Mouse (Mus musculus) gastrocnemius, postnatal 4 days (tissue): Measurements from ENCODE around the gene Hsd17b6. TPM values are rescaled to one million over a fixed set of nuclear protein-coding genes. Genes with fewer than 3 reads are reported as not detected.
"Not testable (repeated sequence)": the region's sequence is repeated elsewhere in the genome, so short reads cannot be mapped to it uniquely, and the experiment has no call there.

Source experiments
- DNase-seq, 2 experiments: peaks; one replicate each; pipeline ENCODE4 v3.0.0; 2021 to 2022; ENCODE audit warnings: low spot score in 2 of 2, mixed read lengths in 2 of 2
- long read RNA-seq, 2 experiments: library from polyadenylated mRNA; stranded (forward); transcript quantifications; one replicate each; pipeline ENCODE4 v2.0.0; 2021
- total RNA-seq, 2 experiments: library from RNA; stranded (reverse); gene quantifications; 2 replicates each; pipeline ENCODE4 v1.2.3; 2021

The Hsd17b6 gene
- total RNA-seq = under 1 TPM in 1 of 2 experiments, not detected in 1; 0.44 TPM
- long read RNA-seq, experiment 1 = 0 reads
- long read RNA-seq, experiment 2 = 0 reads

DNA sequence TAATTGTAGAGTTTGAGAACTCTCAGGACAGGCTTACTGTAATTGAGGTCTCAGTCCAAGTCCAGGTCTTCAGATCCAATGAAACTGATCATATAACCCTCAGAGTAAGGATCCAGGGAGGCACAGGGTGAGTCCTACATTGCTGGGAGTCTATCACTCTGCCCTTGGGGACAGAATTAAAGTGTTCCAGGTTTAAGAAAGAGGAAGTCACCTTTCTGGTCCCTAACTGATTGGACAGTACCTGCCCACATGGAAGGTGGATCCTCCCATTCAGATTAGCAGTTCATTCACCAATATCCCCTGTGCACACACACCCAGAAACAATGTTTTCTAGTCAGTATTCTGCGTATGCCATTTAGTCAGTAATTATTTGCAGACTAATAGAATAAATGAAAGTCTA, at the start of gene Hsd17b6:
Hsd17b6 (minus strand) TSS at position 166 of the 400 bp plus-strand sequence.
- no peak for DNase-seq

DNA sequence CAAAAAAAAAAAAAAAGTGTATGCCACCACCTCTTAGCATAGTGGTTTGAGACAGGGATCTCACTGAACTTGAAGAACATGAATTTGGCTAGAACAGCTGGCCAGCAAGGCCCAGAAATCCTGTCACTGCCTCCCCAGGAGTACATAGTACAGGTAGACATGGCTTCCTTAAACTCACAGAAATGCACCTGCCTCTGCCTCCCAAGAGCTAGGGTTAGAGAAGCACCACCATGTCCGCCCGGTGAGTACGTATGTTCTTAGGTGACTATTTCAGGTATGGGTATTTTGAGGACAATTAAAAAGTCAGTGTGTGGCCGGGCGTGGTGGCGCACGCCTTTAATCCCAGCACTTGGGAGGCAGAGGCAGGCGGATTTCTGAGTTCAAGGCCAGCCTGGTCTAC, 45.6 kb upstream of the Hsd17b6 start:
- no peak for DNase-seq

DNA sequence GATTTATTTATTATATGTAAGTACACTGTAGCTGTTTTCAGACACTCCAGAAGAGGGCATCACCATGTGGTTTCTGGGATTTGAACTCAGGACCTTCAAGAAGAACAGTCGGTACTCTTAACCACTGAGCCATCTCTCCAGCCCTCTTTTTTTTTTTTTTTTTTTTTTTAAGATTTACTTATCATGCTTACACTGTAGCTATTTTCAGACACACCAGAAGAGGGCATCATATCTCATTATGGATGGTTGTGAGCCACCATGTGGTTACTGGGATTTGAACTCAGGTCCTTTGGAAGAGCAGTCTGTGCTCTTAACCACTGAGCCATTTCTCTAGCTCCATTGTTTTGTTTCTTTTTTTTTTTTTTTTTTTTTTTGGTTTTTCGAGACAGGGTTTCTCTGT, 44.7 kb upstream of the Hsd17b6 start:
- not testable (repeated sequence) for DNase-seq

DNA sequence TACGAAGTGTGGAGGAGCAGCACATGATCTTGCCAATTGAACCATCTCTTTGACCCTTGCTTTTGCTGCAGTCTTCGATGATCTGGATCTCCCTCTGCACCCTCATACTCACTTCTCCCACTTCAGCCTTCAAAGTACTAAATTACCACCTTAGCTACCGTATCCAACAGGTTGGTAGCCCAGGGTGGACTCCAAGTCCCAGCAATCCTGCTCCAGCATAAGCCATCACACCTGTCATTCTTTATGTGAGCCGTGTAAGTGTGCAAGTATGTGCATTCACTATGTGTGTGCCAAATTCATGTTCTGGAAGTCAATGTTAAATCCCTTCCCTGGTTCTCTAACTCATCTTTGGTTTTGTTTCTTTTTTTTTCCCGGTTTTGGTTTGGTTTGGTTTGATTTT, 44.2 kb upstream of the Hsd17b6 start:
- no peak for DNase-seq

DNA sequence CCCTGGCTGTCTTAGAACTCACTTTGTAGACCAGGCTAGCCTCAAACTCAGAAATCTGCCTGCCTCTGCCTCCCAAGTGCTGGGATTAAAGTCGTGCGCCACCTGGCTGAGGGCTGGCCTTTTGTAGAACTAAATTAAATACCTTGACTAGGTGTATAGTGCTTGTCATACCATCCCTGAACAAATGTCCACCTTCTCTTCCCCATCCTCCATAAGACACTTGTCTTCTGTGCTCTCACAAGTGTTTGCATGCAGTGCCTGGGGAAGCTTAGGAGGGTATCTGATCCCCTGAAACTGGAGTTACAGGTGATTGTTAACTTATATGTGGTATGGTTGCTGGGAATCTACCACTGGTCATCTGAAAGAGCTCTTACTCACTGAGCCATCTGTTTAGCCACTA, 42.9 kb upstream of the Hsd17b6 start:
- no peak for DNase-seq

DNA sequence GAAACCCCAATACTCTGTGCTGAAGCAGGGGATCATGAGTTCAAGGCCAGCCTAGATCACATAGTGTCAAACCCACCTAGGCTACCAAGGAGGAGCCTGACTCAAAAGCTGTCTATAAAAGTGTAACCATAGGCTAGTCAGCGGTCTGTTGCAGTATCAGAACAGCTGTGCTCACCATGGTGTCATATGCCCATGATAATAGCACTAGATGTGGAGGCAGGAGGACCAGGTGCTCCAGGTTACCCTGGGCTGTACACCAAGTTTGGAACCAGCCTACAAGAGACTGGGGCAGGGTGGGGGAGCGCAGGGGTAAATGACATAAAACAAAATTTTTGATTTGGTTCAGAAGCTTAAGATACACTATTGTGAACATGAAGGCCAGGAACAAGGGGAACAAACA, 42.3 kb upstream of the Hsd17b6 start:
- no peak for DNase-seq

DNA sequence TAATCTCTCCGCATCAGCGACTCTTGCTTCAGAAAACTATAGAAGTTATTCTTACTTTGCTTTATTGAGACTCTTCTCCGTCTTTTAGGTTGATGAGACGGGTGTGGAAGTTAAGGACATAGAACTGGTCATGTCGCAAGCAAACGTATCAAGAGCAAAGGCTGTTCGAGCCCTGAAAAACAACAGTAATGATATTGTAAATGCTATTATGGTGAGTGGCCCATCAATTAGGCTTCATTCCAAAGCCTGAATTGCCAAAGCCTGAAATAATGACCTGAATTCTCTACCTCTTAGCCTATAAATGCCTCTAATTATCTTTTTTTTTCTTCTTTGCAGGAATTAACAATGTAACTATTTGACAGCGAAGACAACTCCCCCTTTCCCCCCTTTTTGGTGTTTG, 40.7 kb upstream of the Hsd17b6 start:
- DNase-seq = no peak

DNA sequence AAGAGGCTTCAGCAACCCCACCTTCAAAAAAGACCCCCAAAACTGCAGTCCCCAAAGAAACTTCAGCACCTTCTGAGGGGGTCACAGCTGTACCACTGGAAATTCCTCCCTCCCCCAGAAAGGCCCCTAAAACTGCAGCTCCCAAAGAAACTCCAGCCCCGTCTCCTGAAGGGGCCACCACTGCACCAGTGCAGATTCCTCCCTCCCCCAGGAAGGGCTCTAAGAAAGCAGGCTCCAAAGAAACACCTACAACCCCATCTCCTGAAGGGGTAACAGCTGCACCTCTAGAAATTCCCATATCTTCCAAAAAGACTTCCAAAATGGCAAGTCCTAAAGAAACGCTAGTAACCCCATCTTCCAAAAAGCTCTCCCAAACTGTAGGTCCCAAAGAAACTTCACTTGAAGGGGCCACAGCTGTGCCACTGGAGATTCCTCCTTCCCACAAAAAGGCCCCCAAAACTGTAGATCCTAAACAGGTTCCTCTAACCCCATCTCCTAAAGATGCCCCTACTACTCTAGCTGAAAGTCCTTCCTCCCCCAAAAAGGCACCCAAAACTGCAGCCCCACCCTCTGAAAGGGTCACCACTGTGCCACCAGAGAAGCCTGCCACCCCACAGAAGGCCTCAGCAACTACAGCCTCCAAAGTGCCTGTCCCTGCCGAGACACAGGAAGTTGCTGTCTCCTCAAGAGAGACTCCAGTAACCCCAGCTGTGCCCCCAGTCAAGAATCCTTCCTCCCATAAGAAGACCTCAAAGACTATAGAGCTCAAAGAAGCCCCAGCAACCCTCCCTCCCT, 35.8 kb upstream of the Hsd17b6 start:
- no peak for DNase-seq

DNA sequence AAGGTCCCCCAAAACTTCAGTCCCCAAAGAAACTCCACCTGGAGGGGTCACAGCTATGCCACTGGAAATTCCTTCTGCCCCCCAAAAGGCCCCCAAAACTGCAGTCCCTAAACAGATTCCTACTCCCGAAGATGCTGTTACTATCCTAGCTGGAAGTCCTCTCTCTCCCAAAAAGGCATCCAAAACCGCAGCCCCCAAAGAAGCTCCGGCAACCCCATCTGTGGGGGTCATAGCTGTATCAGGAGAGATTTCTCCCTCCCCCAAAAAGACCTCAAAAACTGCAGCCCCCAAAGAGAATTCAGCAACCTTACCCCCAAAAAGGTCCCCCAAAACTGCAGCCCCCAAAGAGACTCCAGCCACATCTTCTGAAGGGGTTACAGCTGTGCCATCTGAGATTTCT, 35.1 kb upstream of the Hsd17b6 start:
- DNase-seq = no peak

DNA sequence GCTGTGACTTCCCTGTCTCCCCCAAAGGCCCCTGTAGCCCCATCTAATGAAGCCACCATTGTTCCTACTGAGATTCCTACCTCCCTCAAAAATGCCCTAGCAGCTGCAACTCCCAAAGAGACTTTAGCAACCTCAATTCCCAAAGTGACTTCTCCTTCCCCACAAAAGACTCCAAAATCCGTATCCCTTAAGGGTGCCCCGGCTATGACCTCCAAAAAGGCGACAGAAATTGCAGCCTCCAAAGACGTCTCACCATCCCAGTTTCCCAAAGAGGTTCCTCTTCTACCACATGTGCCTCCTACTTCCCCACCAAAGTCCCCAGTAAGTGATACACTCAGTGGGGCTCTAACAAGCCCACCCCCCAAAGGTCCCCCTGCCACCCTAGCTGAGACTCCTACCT, 34.2 kb upstream of the Hsd17b6 start:
- DNase-seq = no peak

DNA sequence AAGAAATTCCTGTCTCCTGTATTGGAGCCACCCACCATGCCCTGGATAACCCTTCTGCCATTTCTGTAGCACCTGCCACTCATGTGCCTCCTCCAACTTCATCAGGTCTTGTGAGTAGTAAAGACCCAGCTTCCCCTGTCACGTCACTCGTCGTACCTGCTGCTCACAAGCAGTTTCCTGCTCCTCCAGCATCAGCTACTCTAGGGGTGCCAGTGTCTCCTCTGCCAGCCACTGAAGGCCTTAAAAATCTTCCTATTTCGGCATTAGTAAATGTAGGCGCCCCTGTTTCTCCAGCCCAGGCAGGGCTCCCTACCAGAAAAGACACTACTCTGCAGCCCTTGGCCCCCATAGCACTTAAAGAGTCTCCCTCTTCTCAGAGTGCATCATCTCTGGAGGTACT, 32.9 kb upstream of the Hsd17b6 start:
- no peak for DNase-seq

DNA sequence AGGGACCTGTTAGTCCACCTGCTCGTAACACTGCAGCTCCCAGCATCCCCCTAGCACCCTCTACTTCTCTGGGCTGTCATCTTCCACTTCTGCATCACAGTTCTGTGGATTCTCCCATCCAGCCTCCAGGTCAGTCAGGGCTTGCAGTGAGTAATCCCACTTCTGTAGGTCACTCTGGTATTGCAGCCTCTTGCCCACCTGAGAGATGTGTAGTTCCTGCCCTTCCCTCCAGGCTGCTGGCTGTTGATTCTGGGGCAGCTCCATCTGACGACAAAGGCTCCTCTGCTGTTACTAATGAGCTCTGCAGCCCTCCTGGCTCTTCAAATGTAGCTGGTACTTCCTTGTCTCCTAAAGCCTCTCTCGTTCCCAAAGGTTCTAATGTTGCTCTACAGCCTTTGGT, 32.4 kb upstream of the Hsd17b6 start:
- DNase-seq = no peak

DNA sequence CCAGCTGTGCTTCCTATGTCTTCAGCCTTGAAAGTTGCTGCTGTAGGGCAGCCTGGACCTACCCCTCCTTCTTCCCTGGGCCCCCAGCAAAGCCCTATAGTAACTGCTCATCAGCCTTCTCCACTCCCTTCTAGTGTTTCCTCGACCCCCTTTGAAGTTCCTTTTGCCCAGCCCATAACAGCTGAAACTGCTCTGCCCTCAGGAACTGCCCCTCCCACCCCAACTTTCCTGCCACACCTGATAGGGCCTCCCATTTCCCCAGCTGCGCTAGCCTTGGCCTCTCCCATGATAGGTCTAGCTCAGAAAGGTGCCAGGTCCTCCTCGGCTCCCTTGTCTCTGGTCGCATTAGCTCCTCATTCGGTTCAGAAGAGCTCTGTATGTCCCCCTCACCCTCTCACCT, 31.8 kb upstream of the Hsd17b6 start:
- no peak for DNase-seq

DNA sequence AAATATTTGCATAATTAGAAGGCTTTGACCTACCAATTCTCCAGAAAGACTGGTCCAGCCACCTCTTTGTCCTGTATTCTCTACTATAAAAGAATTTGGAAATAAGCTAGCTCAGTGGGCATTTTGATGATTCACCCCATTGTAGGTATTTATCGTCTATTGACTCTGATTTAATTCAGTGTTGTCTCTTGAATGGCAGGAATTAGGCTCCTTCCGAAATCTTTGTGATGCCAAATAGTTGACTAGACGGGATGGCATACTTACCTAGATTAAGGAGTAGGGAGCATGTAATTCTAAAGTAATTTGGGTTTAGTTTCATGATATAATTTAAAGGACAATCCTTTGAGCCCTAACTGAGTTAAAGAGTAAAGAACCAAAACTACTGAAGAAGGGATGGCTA, 30.5 kb upstream of the Hsd17b6 start:
- no peak for DNase-seq

DNA sequence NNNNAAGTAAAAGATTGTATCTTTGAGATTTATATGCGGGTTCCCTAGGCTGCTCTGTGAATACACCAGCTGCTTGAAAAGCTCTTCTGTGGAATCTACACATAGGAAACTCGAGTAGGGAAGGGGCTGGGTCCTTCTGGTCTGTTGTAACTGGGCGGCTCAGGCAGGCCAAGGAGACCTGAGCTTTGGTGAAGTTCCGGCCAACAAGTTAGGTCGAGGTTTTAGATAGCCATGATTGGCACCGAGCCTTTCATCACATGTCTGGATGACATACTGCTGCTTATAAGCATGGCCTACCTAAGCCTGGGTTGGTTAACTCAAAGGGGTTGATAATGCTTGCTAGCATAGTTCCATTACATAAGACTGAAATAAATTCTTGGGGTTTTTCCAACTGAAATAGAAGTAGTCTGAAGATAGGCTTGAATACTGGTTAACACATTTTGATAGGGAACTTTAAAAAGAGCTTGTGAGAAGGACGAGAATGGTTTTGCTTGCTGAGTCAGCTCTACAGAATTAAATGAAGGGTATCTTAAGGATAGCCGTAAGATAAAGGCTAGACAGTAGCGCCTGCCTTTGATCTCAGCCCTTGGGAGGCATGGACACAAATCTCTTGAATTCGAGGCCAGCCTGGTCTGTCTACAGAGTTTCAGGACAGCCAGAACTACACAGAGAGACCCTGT, 29.5 kb upstream of the Hsd17b6 start:
- DNase-seq = peak in 1 of 2 experiments; percentile 48

DNA sequence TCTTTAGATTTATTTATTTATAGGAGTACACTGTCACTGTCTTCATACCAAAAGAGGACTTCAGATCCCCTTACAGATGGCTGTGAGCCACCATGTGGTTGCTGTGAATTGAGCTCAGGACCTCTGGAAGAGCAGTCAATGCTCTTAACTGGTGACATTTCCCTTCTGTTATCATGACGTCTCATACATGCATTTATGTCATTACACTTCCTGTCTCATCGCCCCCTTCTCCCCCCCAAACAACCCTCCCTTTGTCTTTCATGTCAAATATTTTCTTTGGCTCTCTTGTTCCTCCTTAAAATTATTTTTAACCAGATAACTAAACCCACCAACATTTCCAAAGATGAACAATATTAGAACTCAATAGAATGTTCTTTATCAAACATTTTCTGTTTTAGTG, 23.4 kb upstream of the Hsd17b6 start:
- DNase-seq = no peak

DNA sequence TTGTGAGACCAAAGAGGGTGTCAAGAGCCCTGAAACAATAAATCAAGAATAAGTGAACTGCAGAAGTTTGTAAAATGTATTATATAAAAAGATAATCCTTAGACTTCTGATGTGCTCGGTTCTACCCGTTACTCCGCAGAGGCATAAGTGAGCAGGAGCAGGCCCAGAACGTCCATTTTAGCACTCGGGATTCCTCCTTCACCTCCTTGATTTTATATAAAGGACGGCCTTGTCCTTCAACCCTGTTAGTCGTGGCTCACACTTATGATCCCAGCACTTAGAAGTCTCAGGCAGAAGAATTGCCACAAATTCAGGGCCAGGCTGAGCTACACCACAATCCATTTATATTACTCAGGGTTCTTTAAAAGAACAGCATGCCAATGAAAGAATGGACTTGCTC, 22.5 kb upstream of the Hsd17b6 start:
- no peak for DNase-seq

DNA sequence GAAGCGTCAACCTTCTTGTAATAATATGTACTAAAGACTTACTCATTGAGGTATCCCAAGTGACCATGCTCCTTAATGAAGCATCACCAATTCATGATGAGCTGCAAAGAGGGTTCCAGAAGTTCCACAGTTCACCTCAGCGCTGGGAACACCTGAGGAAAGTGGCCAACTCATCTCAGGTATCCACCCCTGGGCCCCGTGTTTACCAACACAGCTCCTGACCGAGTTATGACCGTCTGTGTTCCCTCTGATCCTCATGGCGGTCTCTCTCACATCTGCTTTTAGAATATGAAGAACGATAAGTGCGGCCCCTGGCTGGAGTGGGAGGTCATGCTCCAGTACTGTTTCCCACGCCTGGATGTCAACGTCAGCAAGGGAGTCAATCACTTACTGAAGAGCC, 16.1 kb upstream of the Hsd17b6 start:
- no peak for DNase-seq

DNA sequence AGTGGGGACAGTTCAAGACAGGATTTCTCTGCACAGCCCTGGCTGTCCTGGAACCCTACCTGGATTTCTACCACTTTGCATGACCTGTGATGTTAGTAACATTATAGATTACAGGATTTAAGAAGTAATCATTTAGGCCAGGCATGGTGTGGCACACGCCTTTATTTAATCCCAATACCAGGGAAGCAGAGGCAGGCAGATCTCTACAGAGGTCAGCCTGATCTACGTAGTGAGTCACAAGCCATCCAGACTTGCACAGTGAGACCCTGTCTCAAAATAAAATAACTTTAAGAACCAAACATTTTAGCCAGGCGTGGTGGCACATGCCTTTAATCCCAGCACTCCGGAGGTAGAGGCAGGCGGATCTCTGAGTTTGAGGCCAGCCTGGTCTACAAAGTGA, 14.8 kb upstream of the Hsd17b6 start:
- DNase-seq = no peak

DNA sequence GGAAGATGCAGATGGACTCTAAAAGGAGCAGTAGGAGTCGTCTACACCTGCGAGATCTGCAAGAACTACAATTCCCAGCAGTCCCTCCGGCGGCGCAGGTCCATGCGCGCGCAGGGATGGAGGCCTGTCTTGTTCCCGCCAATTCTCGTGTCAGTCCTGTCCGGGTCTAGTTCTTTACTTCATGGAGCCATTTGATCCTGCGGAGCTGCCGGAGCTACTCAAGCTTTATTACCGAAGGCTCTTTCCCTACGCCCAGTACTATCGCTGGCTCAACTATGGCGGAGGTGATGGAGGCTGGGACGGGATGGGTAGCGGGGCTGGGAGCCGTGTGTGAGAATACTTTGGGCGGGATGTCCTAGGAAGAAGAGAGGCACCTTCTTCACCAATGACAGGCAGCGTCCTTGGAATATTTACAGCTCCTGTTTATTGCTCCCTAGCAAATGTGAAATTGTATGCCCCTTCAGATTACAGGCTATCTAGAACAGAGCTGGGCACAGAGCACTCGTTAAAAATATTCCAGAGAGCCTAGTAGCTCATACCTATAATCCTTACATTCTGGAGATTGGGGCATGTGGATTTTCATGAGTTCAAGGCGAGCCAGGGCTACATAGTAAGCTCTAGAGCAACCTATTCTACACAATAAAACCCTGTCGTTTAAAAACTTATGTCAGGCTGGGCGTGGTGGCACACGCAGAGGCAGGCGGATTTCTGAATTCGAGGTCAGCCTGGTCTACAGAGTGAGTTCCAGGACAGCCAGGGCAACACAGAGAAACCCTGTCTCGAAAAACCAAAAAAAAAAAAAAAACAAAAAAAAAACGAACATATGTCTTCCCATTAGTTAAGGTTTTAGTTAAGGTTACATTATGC, 7.9 kb upstream of the Hsd17b6 start, which contains the start of gene Prim1:
Prim1 (plus strand) TSS at position 101 of the 867 bp plus-strand sequence.
- DNase-seq = peak; percentile 31 to 67

DNA sequence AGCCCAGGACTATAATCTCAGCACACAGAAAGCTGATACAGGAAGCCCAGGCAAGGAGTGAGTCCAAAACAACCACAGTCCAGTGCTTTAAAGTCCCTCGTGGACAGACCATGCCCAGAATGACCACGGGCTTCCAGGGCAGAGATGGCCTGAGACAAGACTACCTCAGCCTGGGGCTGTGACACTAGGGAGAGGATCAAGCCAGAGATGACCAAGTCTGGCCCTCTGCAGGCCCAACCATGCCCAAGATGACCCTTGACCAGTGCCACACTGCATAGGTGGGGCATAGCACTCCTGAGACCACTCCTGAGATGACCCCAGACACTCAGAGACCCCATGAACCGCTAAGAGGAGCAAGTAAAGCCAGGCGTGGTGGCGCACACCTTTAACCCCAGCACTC, 2.3 kb upstream of the Hsd17b6 start:
- DNase-seq = no peak
